Mouse (Mus musculus): ENCODE measurements around the gene Hist1h3c. TPM values are rescaled to one million over a fixed set of nuclear protein-coding genes. Genes with fewer than 3 reads are reported as not detected.

Hist1h3c gene
- total and polyA plus RNA-seq, 2 experiments from 2014 or later: 0.84 to 301 TPM

GRCm38 (mm10) chr13:23739069-23739921 lies 6.1 kb downstream of the Hist1h3c start:
- Histone ChIP-seq H3K9me3 (ENCODE audit: low read length) (no peaks in the 10 kb centered on the region), H3K27me3 (ENCODE audit: insufficient read depth, low read length) (no peaks in the 10 kb centered on the region), H3K4me2 (ENCODE audit: low read depth) (peak overlapping the region; percentile 100), H3K27ac (ENCODE audit: low read depth, low read length) (peak overlapping the region; percentile 80), H3K36me3 (ENCODE audit: insufficient read depth) (no peaks in the 10 kb centered on the region), H3K4me1 (ENCODE audit: insufficient read depth) (peaks cover 6% of the 10 kb centered on the region), H3K4me3 (ENCODE audit: low read depth, low read length) (peak overlapping the region; percentile 51), H3K9ac (peak overlapping the region; percentile 80)
- 3% methylated on average over 39 of the region's 39 CpGs for WGBS
- ATAC-seq (peak; percentile 90), DNase-seq (peak; percentile 95)
- no peak for TF ChIP-seq CTCF (IDR thresholded peaks at IDR 0.05; ENCODE audit: low read depth)

DNA sequence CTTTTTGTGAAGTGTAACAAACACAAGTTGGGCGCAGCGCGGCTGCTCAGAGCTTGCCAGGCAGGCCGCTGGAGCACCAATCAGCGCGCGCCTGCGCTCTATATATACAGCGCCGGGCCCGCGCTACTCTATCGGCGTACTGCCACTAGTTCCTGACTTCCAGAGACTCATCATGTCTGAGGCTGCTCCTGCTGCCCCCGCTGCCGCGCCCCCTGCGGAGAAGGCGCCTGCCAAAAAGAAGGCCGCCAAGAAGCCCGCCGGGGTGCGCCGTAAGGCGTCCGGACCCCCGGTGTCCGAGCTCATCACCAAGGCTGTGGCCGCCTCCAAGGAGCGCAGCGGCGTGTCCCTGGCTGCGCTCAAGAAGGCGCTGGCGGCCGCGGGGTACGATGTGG lies 6.7 kb downstream of the Hist1h3c start, which contains the start of gene Hist1h1c:
Hist1h1c (plus strand) TSS at position 132 of the 392 bp plus-strand sequence.
- peak; percentile 93 for DNase-seq
- Histone ChIP-seq H3K36me3 (ENCODE audit: insufficient read depth) (no peaks in the 10 kb centered on the region), H3K4me3 (ENCODE audit: low read depth, low read length) (peak within 1 kb of the TSS; percentile 51), H3K27me3 (ENCODE audit: insufficient read depth, low read length) (no peaks in the 10 kb centered on the region), H3K4me1 (ENCODE audit: insufficient read depth) (peaks cover 6% of the 10 kb centered on the region), H3K4me2 (ENCODE audit: low read depth) (peak within 1 kb of the TSS; percentile 100), H3K9me3 (ENCODE audit: low read length) (no peaks in the 10 kb centered on the region), H3K27ac (ENCODE audit: low read depth, low read length) (peak within 1 kb of the TSS; percentile 80), H3K9ac (peak within 1 kb of the TSS; percentile 80)
- TF ChIP-seq CTCF (IDR thresholded peaks at IDR 0.05; ENCODE audit: low read depth): peak; percentile 16; the same call in 1 of the 2 replicates
- whole genome bisulfite sequencing: 3% methylated on average over 30 of the region's 38 CpGs
- peak; percentile 93 for ATAC-seq

DNA sequence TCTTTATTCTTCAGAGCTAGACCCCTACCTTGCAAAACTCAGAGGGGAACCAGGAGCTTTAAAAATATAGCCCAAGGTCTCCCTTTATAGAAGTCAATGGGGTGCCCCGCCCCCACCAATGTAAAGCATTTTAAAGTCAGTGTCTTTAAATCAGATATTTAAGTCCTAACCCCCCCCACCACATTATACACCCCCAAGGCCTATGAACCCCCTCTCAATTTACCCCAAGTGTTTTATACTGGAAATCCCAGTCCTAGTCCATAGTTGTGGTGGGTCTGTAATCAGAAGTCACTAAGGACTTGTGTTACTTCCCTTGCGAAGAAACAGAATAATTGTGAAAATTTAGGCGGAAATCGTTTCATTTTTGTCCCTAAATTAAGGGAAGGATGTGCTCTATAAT lies 7.4 kb downstream of the Hist1h3c start:
- Histone ChIP-seq H3K9me3 (ENCODE audit: low read length) (no peaks in the 10 kb centered on the region), H3K9ac (peak overlapping the region; percentile 80), H3K4me3 (ENCODE audit: low read depth, low read length) (peak overlapping the region; percentile 51), H3K36me3 (ENCODE audit: insufficient read depth) (no peaks in the 10 kb centered on the region), H3K4me1 (ENCODE audit: insufficient read depth) (peaks cover 6% of the 10 kb centered on the region), H3K27me3 (ENCODE audit: insufficient read depth, low read length) (no peaks in the 10 kb centered on the region), H3K27ac (ENCODE audit: low read depth, low read length) (peak overlapping the region; percentile 80), H3K4me2 (ENCODE audit: low read depth) (peak overlapping the region; percentile 100)
- ATAC-seq (no peak), DNase-seq (peak; percentile 56)
- no peak for TF ChIP-seq CTCF (IDR thresholded peaks at IDR 0.05; ENCODE audit: low read depth)
- 23% methylated on average over 4 of the region's 4 CpGs for WGBS

- 90% methylated on average over 5 of the region's 5 CpGs for WGBS
These were observed 8.3 kb downstream of the Hist1h3c start for GRCm38 (mm10) chr13:23737091-23737490.

DNA sequence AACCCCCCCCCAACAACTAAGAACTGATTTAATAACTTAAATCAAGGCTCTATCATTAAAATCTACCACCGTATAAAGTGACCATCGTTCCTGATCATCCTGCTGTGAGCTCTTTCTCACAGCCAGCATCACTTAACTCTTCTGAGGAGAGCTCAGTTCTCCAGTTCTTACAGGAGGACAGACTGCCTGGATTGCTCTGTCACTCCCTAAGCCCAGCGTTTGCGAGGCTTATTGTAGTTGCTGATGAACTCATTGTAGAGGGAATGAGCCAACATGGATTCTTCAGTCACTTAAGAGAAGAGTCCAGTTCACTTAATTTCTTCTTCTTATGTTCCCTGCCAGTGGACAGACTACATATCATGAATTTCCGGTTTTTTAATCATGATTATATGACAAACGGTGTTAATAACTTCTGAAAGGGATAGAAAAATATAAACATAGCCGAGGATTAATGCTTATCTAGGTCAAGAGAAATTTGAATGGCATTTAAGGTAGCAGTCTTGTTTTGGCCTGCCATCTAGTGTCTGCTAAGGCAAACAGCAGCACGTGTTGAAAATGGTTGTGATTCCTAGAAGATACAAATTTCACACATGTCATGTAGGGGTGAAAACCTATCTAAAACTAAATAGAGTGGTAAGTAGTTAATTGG lies 13.1 kb downstream of the Hist1h3c start:
- peak; percentile 54; the same call in 1 of the 2 replicates for ATAC-seq
- DNase-seq: peak; percentile 67
- Histone ChIP-seq H3K9ac (no peak overlapping the region), H3K4me3 (ENCODE audit: low read depth, low read length) (no peak overlapping the region), H3K4me1 (ENCODE audit: insufficient read depth) (no peaks in the 10 kb centered on the region), H3K36me3 (ENCODE audit: insufficient read depth) (no peaks in the 10 kb centered on the region), H3K27me3 (ENCODE audit: insufficient read depth, low read length) (no peaks in the 10 kb centered on the region), H3K9me3 (ENCODE audit: low read length) (no peaks in the 10 kb centered on the region), H3K27ac (ENCODE audit: low read depth, low read length) (0 out of 2 replicates have a peak overlapping the region, but pooled peaks have one; percentile 35), H3K4me2 (ENCODE audit: low read depth) (no peak overlapping the region)
- WGBS: 22% methylated on average over 8 of the region's 8 CpGs
- peak; percentile 88 for TF ChIP-seq CTCF (IDR thresholded peaks at IDR 0.05; ENCODE audit: low read depth)

More at GRCm38 (mm10) chr13:23737091-23737490, 8.3 kb downstream of the Hist1h3c start:
- no peak overlapping the region for H3K27ac ChIP-seq (ENCODE audit: low read depth, low read length)
- ATAC-seq: no peak
- H3K9ac ChIP-seq: no peak overlapping the region
- peaks cover 6% of the 10 kb centered on the region for H3K4me1 ChIP-seq (ENCODE audit: insufficient read depth)
- no peaks in the 10 kb centered on the region for H3K9me3 ChIP-seq (ENCODE audit: low read length)
- no peak for DNase-seq
- no peaks in the 10 kb centered on the region for H3K36me3 ChIP-seq (ENCODE audit: insufficient read depth)
- no peak overlapping the region for H3K4me3 ChIP-seq (ENCODE audit: low read depth, low read length)
- no peak overlapping the region for H3K4me2 ChIP-seq (ENCODE audit: low read depth)
- H3K27me3 ChIP-seq (ENCODE audit: insufficient read depth, low read length): no peaks in the 10 kb centered on the region
- TF ChIP-seq CTCF (IDR thresholded peaks at IDR 0.05; ENCODE audit: low read depth): no peak

DNA sequence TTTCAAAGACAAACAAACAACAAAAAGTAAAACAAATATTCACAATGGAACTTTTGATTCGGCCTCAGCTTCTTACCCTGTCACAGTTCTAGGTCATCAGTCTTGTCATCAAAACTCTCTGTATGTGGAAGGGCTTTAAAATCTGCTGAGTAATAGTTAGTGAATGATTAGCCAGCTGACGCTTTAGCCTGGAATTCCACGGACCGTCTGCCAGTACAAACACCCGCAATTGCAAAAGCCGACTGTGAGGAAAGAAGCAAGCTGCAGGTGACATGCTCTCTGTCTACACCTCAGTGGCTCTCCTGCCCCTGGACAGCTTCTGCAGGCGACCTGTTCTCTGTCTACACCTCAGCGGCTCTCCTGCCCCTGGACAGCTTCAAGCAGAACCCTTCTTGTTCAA lies 14.9 kb downstream of the Hist1h3c start:
- Histone ChIP-seq H3K27ac (ENCODE audit: low read depth, low read length) (no peak overlapping the region), H3K4me1 (ENCODE audit: insufficient read depth) (no peaks in the 10 kb centered on the region), H3K27me3 (ENCODE audit: insufficient read depth, low read length) (no peaks in the 10 kb centered on the region), H3K4me3 (ENCODE audit: low read depth, low read length) (no peak overlapping the region), H3K9me3 (ENCODE audit: low read length) (no peaks in the 10 kb centered on the region), H3K9ac (no peak overlapping the region), H3K36me3 (ENCODE audit: insufficient read depth) (no peaks in the 10 kb centered on the region), H3K4me2 (ENCODE audit: low read depth) (no peak overlapping the region)
- WGBS: 58% methylated on average over 8 of the region's 8 CpGs
- DNase-seq (no peak), ATAC-seq (no peak)
- no peak for TF ChIP-seq CTCF (IDR thresholded peaks at IDR 0.05; ENCODE audit: low read depth)

DNA sequence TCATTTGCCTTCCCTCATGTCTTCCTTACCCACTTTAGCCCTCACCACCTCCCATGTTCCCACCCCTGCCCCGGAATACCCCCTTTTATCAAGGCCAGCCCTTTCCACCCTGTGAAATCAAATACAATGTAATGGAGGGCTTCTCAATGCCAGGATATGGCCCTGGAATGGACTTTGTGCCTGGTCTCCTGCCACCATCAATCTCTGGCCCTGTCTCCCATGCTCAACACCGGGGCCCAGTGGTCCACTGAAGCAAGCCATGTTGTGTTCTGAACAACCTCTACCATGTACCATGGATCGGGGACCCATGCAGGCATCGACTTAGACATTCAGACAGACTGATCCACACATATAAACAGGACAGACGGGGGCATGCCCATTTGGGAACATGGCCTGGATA lies 15.7 kb downstream of the Hist1h3c start:
- no peak overlapping the region for H3K27ac ChIP-seq (ENCODE audit: low read depth, low read length)
- H3K9me3 ChIP-seq (ENCODE audit: low read length): no peaks in the 10 kb centered on the region
- H3K9ac ChIP-seq: no peak overlapping the region
- no peak overlapping the region for H3K4me3 ChIP-seq (ENCODE audit: low read depth, low read length)
- DNase-seq (no peak), ATAC-seq (no peak)
- H3K4me2 ChIP-seq (ENCODE audit: low read depth): no peak overlapping the region
- H3K27me3 ChIP-seq (ENCODE audit: insufficient read depth, low read length): no peaks in the 10 kb centered on the region
- no peaks in the 10 kb centered on the region for H3K36me3 ChIP-seq (ENCODE audit: insufficient read depth)
- no peak for TF ChIP-seq CTCF (IDR thresholded peaks at IDR 0.05; ENCODE audit: low read depth)
- 93% methylated on average over 5 of the region's 5 CpGs for WGBS
- H3K4me1 ChIP-seq (ENCODE audit: insufficient read depth): no peaks in the 10 kb centered on the region
